Mouse (Mus musculus) midbrain, postnatal 0 days (tissue): ENCODE results near the gene Rps6ka5. TPM values are rescaled to one million over a fixed set of nuclear protein-coding genes. Genes with fewer than 3 reads are reported as not detected.

Experiments used
- ATAC-seq: fragments of 200-750 bp; cut with Nextera tagmentation; 2 replicates; pipeline ENCODE4 v1.8.0; 2017; ENCODE audit warnings: moderate number of reproducible peaks, mild to moderate bottlenecking, moderate TSS enrichment, moderate library complexity; ENCODE audit not compliant: low FRiP score
- DNase-seq: peaks from one replicate; pipeline ENCODE4 v3.0.0-alpha.2; 2015; ENCODE audit warnings: low spot score
- H3K27ac ChIP-seq: fragments of 300-500 bp; sonication (generic); 2 replicates; pipeline ENCODE4 v1.5.1; 2014; ENCODE audit warnings: low read depth, mild to moderate bottlenecking, low read length, mixed read lengths
- H3K27me3 ChIP-seq: fragments of 300-500 bp; sonication (generic); 2 replicates; pipeline ENCODE4 v1.6.1; 2014; ENCODE audit warnings: low read length, control low read depth, mixed read lengths; ENCODE audit not compliant: insufficient read depth
- H3K36me3 ChIP-seq: fragments of 300-500 bp; sonication (generic); 2 replicates; pipeline ENCODE4 v1.6.1; 2014; ENCODE audit warnings: low read length, control low read depth, mixed read lengths; ENCODE audit not compliant: insufficient read depth
- H3K4me1 ChIP-seq: fragments of 300-500 bp; sonication (generic); 2 replicates; pipeline ENCODE4 v1.6.1; 2014; ENCODE audit warnings: mild to moderate bottlenecking, control low read depth, antibody characterized with exemption, low read length, mixed read lengths; ENCODE audit not compliant: insufficient read depth
- H3K4me2 ChIP-seq: fragments of 300-500 bp; sonication (generic); 2 replicates; pipeline ENCODE4 v1.6.1; 2014; ENCODE audit warnings: low read depth, mild to moderate bottlenecking, low read length, mixed read lengths; ENCODE audit not compliant: poor library complexity, severe bottlenecking
- H3K4me3 ChIP-seq: fragments of 300-500 bp; sonication (generic); 2 replicates; pipeline ENCODE4 v1.5.1; 2014; ENCODE audit warnings: low read depth, mild to moderate bottlenecking, low read length, moderate library complexity
- H3K9ac ChIP-seq: fragments of 300-500 bp; sonication (generic); replicated peaks from 2 replicates; pipeline ENCODE4 v1.6.1; 2014; ENCODE audit warnings: mild to moderate bottlenecking, low read length, moderate library complexity, mixed read lengths; ENCODE audit not compliant: poor library complexity, severe bottlenecking
- H3K9me3 ChIP-seq: fragments of 300-500 bp; sonication (generic); 2 replicates; pipeline ENCODE4 v1.6.1; 2016; ENCODE audit warnings: low read length, control low read depth
- CTCF ChIP-seq: IDR thresholded peaks from 2 replicates; pipeline ENCODE4 v1.5.1; 2016; ENCODE audit warnings: antibody characterized with exemption, mild to moderate bottlenecking
- WGBS: fragments of 180-500 bp; shearing (Covaris S2); extraction: QIAGEN DNeasy Blood & Tissue Kit; methylation state at CpG from one replicate; pipeline ENCODE4 v1.1.7; 2014; 5-methylcytosine and 5-hydroxymethylcytosine counted together
- polyA plus RNA-seq: library from polyadenylated mRNA; unstranded; fragments of >200 nt; fragmentation: Nextera tagmentation; extraction: Ambion mirVana; gene quantifications from 2 replicates; pipeline ENCODE4 v1.2.1, GENCODE M21; 2015
- total RNA-seq: library from RNA; depleted of rRNA; stranded (reverse); fragments of >200 nt; gene quantifications from 2 replicates; pipeline ENCODE4 v1.2.3, GENCODE M21; 2014

Gene Rps6ka5
- total and polyA plus RNA-seq, 2 experiments from 2014 or later = 4.9 to 12.6 TPM

GRCm38 (mm10) chr12:100537091-100537490, 189.7 kb downstream of the Rps6ka5 start:
- Histone ChIP-seq H3K4me1 (peaks cover 4% of the 10 kb centered on the region; the same call in 1 of the 2 replicates), H3K36me3 (no peaks in the 10 kb centered on the region), H3K4me3 (no peak overlapping the region), H3K27me3 (no peaks in the 10 kb centered on the region), H3K9me3 (no peaks in the 10 kb centered on the region), H3K27ac (no peak overlapping the region), H3K9ac (no peak overlapping the region), H3K4me2 (no peak overlapping the region)
- DNase-seq (no peak), ATAC-seq (no peak)
- no peak for TF ChIP-seq CTCF
- 88% methylated on average over 11 of the region's 11 CpGs for WGBS

GRCm38 (mm10) chr12:100535028-100535427, 191.8 kb downstream of the Rps6ka5 start:
- no peak for DNase-seq
- 55% methylated on average over 12 of the region's 12 CpGs for WGBS
- H3K27ac ChIP-seq = no peak overlapping the region

GRCm38 (mm10) chr12:100534028-100534427, 192.8 kb downstream of the Rps6ka5 start:
- H3K4me2 ChIP-seq = no peak overlapping the region
- H3K36me3 ChIP-seq = no peaks in the 10 kb centered on the region
- no peak for DNase-seq
- no peak overlapping the region for H3K4me3 ChIP-seq
- 0 out of 2 replicates have a peak overlapping the region, but pooled peaks have one; percentile 33 for H3K9ac ChIP-seq
- peaks cover 4% of the 10 kb centered on the region; the same call in 1 of the 2 replicates for H3K4me1 ChIP-seq
- ATAC-seq = no peak
- no peaks in the 10 kb centered on the region for H3K27me3 ChIP-seq
- WGBS = 26% methylated on average over 3 of the region's 3 CpGs
- peak overlapping the region; percentile 43; the same call in 1 of the 2 replicates for H3K27ac ChIP-seq
- H3K9me3 ChIP-seq = no peaks in the 10 kb centered on the region
- TF ChIP-seq CTCF = no peak

More at GRCm38 (mm10) chr12:100535028-100535427, 191.8 kb downstream of the Rps6ka5 start:
- no peaks in the 10 kb centered on the region for H3K9me3 ChIP-seq
- no peaks in the 10 kb centered on the region for H3K36me3 ChIP-seq
- no peaks in the 10 kb centered on the region for H3K27me3 ChIP-seq
- TF ChIP-seq CTCF = no peak
- no peak overlapping the region for H3K9ac ChIP-seq
- no peak overlapping the region for H3K4me3 ChIP-seq
- H3K4me2 ChIP-seq = no peak overlapping the region
- no peak for ATAC-seq
- peaks cover 4% of the 10 kb centered on the region; the same call in 1 of the 2 replicates for H3K4me1 ChIP-seq

GRCm38 (mm10) chr12:100533209-100533608, 193.6 kb downstream of the Rps6ka5 start:
- peaks cover 4% of the 10 kb centered on the region; the same call in 1 of the 2 replicates for H3K4me1 ChIP-seq
- DNase-seq (no peak), ATAC-seq (no peak)
- H3K4me2 ChIP-seq = no peak overlapping the region
- no peaks in the 10 kb centered on the region for H3K36me3 ChIP-seq
- H3K4me3 ChIP-seq = no peak overlapping the region
- WGBS = 89% methylated on average over 4 of the region's 4 CpGs
- no peaks in the 10 kb centered on the region for H3K9me3 ChIP-seq
- no peak overlapping the region for H3K27ac ChIP-seq
- no peak overlapping the region for H3K9ac ChIP-seq
- no peaks in the 10 kb centered on the region for H3K27me3 ChIP-seq
- no peak for TF ChIP-seq CTCF

GRCm38 (mm10) chr12:100531740-100532139, 195.0 kb downstream of the Rps6ka5 start:
- DNase-seq = no peak
- peaks cover 7% of the 10 kb centered on the region; the same call in 1 of the 2 replicates for H3K4me1 ChIP-seq
- ATAC-seq = no peak
- H3K4me2 ChIP-seq = no peak overlapping the region
- no peaks in the 10 kb centered on the region for H3K27me3 ChIP-seq
- no peak for TF ChIP-seq CTCF
- H3K36me3 ChIP-seq = no peaks in the 10 kb centered on the region
- no peak overlapping the region for H3K27ac ChIP-seq
- 86% methylated on average over 1 of the region's 1 CpGs for WGBS
- H3K9ac ChIP-seq = no peak overlapping the region
- no peaks in the 10 kb centered on the region for H3K9me3 ChIP-seq
- no peak overlapping the region for H3K4me3 ChIP-seq

- no peak for ATAC-seq
- H3K4me2 ChIP-seq = no peak overlapping the region
- H3K9me3 ChIP-seq = no peaks in the 10 kb centered on the region
- H3K27me3 ChIP-seq = no peaks in the 10 kb centered on the region
- H3K36me3 ChIP-seq = no peaks in the 10 kb centered on the region
- DNase-seq = no peak
- 85% methylated on average over 5 of the region's 5 CpGs for WGBS
- no peak overlapping the region for H3K27ac ChIP-seq
- H3K4me3 ChIP-seq = no peak overlapping the region
- TF ChIP-seq CTCF = no peak
- no peak overlapping the region for H3K9ac ChIP-seq
- peaks cover 7% of the 10 kb centered on the region; the same call in 1 of the 2 replicates for H3K4me1 ChIP-seq
These were observed 195.9 kb downstream of the Rps6ka5 start for GRCm38 (mm10) chr12:100530871-100531270.
